Mouse (Mus musculus): ENCODE measurements around the gene Ctnnd1. TPM values are rescaled to one million over a fixed set of nuclear protein-coding genes. Genes with fewer than 3 reads are reported as not detected.
"Not testable (repeated sequence)": the region's sequence is repeated elsewhere in the genome, so short reads cannot be mapped to it uniquely, and the experiment has no call there.

Ctnnd1 gene
- 64.2 and 70.1 TPM in 2 replicates for polyA plus RNA-seq (2012; rRNA removed)

- no peak for DNase-seq (ENCODE audit: low read depth)
Observed at GRCm38 (mm10) chr2:84650464-84651195, at the start of gene Ctnnd1. Ctnnd1 (minus strand) TSS chr2:84650765.

- no peak for DNase-seq (ENCODE audit: low read depth)
Observed at GRCm38 (mm10) chr2:84695007-84695695, 44.6 kb upstream of the Ctnnd1 start.

- no peak for DNase-seq (ENCODE audit: low read depth)
Observed at GRCm38 (mm10) chr2:84690050-84690449, 39.5 kb upstream of the Ctnnd1 start.

GRCm38 (mm10) chr2:84688080-84688844, 37.7 kb upstream of the Ctnnd1 start:
- no peak for DNase-seq (ENCODE audit: low read depth)

- DNase-seq (ENCODE audit: low read depth) = no peak
Observed at GRCm38 (mm10) chr2:84682605-84683183, 32.1 kb upstream of the Ctnnd1 start.

GRCm38 (mm10) chr2:84679016-84679415, 28.5 kb upstream of the Ctnnd1 start, which contains the start of gene Tmx2:
Tmx2 (minus strand) TSS chr2:84679140.
- no peak for DNase-seq (ENCODE audit: low read depth)

- peak; percentile 99 for DNase-seq (ENCODE audit: low read depth)
Observed at GRCm38 (mm10) chr2:84677968-84678880, 27.7 kb upstream of the Ctnnd1 start, which contains the start of the genes Gm28635 and Med19. Gm28635 (minus strand) TSS chr2:84678041. Med19 (plus strand) TSS chr2:84678402.

GRCm38 (mm10) chr2:84677270-84677967, 26.9 kb upstream of the Ctnnd1 start:
- no peak for DNase-seq (ENCODE audit: low read depth)

GRCm38 (mm10) chr2:84671535-84671934, 21.0 kb upstream of the Ctnnd1 start:
- not testable (repeated sequence) for DNase-seq (ENCODE audit: low read depth)

- no peak for DNase-seq (ENCODE audit: low read depth)
Observed at GRCm38 (mm10) chr2:84670569-84670933, 20.0 kb upstream of the Ctnnd1 start, which contains the start of gene Selenoh. Selenoh (minus strand) TSS chr2:84670770.

GRCm38 (mm10) chr2:84669828-84670568, 19.4 kb upstream of the Ctnnd1 start:
- DNase-seq (ENCODE audit: low read depth) = no peak

- no peak for DNase-seq (ENCODE audit: low read depth)
Observed at GRCm38 (mm10) chr2:84666081-84666480, 15.5 kb upstream of the Ctnnd1 start.

- DNase-seq (ENCODE audit: low read depth) = no peak
Observed at GRCm38 (mm10) chr2:84662866-84663265, 12.3 kb upstream of the Ctnnd1 start.

- DNase-seq (ENCODE audit: low read depth) = no peak
Observed at GRCm38 (mm10) chr2:84660253-84660652, 9.7 kb upstream of the Ctnnd1 start.

- DNase-seq (ENCODE audit: low read depth) = no peak
Observed at GRCm38 (mm10) chr2:84658806-84659205, 8.2 kb upstream of the Ctnnd1 start, which contains the start of gene Btbd18. Btbd18 (plus strand) TSS chr2:84659079.

GRCm38 (mm10) chr2:84655864-84656263, 5.3 kb upstream of the Ctnnd1 start:
- DNase-seq (ENCODE audit: low read depth) = no peak

- no peak for DNase-seq (ENCODE audit: low read depth)
Observed at GRCm38 (mm10) chr2:84653354-84653753, 2.8 kb upstream of the Ctnnd1 start.

- DNase-seq (ENCODE audit: low read depth) = no peak
Observed at GRCm38 (mm10) chr2:84649674-84650073, 891 bp downstream of the Ctnnd1 start.

- no peak for DNase-seq (ENCODE audit: low read depth)
Observed at GRCm38 (mm10) chr2:84648369-84648768, 2.2 kb downstream of the Ctnnd1 start.

Measured in gonadal fat pad, adult 2 months (tissue).